Mouse (Mus musculus): ENCODE data around the gene Hgf. TPM values are rescaled to one million over a fixed set of nuclear protein-coding genes. Genes with fewer than 3 reads are reported as not detected.

Gene Hgf
- total RNA-seq (2021) = 1 to 10 TPM; 4.0 to 4.5 TPM
- long read RNA-seq, partial matches to known transcripts = 1 of 2 reads
- long read RNA-seq, other reads (novel, unspliced or antisense) = 1 of 2 reads

- DNase-seq (ENCODE audit: low spot score in 2 of 2) = peak; percentile 23 to 48
These were observed at the start of gene Hgf for GRCm38 (mm10) chr5:16553304-16554047. TSS of gene Hgf (plus strand) at chr5:16553495.

DNA sequence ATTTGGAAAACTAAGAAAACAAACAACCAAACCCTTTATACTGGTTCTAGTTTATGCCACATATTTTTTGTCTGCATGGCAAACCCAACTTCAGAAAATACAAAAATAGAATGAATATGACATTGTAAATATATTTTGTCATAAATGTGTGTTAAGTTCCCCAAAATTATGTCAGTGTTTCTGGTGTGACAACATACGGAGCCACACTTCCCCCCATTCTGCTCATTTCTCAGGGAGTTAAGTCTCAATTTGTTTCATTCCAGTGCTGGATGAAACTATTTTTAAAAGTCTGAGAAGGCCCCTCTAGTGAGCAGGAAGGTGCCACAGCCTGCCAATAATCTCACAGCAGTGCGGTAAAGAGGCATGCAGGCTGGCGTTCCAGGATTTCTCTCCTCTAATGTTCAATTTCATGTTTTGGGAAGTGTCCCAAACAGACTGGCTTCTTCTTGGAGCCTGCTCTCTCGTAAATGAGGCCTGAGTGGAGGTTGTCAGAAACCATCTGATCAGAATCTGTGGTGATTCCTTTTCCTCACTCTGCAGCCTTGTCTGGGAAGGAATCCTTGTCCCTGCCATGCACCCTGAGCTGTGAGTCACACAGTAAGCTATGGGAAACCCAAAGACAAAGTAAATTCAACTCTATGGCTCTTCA lies 46.5 kb upstream of the Hgf start:
- DNase-seq (ENCODE audit: low spot score in 2 of 2) = no peak

GRCm38 (mm10) chr5:16531619-16532277 lies 21.5 kb upstream of the Hgf start:
- no peak for DNase-seq (ENCODE audit: low spot score in 2 of 2)

GRCm38 (mm10) chr5:16538067-16538466 lies 15.2 kb upstream of the Hgf start:
- DNase-seq (ENCODE audit: low spot score in 2 of 2) = no peak

- no peak for DNase-seq (ENCODE audit: low spot score in 2 of 2)
These were observed 11.7 kb upstream of the Hgf start for GRCm38 (mm10) chr5:16541561-16542116.

DNA sequence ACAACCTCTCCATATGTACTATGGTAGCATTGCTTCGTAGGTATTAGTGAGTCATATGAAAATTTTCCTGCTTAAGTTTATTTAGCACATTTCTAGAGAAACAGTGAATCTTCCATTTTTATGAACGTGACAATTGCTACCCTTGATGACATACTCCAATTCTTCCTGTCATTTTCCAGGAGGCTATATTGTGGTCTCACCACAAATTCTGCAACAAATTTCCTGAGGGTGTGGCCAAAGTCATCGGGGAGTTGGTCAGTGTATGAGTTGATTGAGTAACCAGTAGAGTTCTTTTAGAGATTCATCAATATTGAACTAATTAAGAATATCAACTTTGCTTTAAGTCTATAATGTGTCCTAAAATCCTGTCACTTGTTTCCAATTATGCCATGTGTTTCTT lies 5.8 kb upstream of the Hgf start:
- no peak for DNase-seq (ENCODE audit: low spot score in 2 of 2)

DNA sequence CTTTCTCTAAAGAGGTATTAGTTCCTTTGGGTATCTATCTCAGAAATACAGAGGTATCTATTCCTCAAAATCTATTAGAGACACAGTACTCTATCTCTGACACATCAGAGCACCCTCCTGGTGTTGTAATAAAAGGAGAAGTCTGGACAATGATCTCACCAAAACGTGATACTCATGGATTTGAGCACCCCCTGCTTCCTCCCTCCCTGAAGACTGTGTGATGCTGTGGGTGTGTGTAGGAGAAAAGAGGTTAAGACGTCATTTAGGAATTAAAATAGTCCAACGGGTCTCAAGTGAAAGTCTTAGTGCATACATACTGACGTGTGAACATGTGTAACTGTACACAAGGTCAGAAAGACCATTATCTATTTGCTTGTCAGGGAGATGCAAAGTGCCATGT lies 648 bp upstream of the Hgf start:
- no peak for DNase-seq (ENCODE audit: low spot score in 2 of 2)

GRCm38 (mm10) chr5:16560247-16560646 lies 7.0 kb downstream of the Hgf start:
- no peak for DNase-seq (ENCODE audit: low spot score in 2 of 2)

GRCm38 (mm10) chr5:16568997-16569396 lies 15.7 kb downstream of the Hgf start:
- DNase-seq (ENCODE audit: low spot score in 2 of 2) = no peak

DNA sequence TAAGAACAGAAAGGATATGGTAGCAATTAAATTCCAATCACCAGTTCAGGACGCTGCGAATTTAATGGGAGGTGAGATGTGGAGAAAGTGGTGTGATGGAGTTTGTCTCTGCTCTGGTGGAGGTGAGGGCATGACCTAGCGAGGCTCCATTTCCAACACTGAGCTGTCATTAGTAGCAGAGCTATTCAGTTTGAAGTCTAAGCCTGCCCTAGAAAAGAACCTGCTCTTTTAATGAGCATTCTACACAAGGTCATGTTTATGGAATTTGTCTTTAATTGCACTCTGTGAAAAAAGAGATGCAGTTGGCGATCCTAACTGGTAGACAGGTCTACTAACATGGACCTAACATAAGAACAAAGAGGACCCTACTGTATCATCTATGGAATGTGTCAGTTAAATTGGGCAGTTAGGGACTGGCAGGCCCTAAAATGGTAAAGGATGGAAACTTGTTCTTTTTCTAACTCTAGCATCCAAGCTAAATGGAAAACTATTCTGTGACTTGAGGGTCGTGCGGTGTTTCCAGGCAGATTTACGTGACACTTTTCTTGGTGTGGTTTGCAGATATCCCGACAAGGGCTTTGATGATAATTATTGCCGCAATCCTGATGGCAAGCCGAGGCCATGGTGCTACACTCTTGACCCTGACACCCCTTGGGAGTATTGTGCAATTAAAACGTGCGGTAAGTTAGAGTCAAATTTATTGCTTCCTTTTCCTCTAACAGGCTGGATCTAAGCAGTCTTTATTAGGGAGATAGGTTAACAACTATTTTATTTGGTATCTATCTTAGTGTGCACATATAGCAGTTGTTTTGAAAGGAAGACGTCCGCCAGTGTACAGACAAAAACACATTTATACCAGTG lies 24.8 kb downstream of the Hgf start:
- no peak for DNase-seq (ENCODE audit: low spot score in 2 of 2)

- DNase-seq (ENCODE audit: low spot score in 2 of 2) = no peak
These were observed 42.4 kb downstream of the Hgf start for GRCm38 (mm10) chr5:16595699-16596098.

GRCm38 (mm10) chr5:16597996-16598395 lies 44.7 kb downstream of the Hgf start:
- no peak for DNase-seq (ENCODE audit: low spot score in 2 of 2)

DNA sequence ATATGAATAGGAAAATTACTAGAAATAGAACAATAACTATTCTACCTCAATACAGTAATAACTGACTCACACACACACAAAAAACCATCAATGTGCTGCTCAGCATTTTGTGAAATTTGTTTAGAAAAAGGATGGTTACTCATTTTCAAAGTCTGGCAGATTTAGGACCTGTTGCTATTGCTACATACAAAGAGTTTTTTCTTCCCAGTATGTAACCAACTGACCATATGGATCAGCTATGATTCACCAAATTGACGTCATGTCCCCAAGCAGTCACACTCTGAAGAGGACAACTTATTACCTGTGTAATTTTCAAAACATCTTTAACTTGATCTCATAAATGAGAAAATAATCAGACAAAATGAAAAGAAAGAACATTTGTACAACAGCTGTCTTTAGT lies 48.2 kb downstream of the Hgf start:
- DNase-seq (ENCODE audit: low spot score in 2 of 2) = no peak

DNA sequence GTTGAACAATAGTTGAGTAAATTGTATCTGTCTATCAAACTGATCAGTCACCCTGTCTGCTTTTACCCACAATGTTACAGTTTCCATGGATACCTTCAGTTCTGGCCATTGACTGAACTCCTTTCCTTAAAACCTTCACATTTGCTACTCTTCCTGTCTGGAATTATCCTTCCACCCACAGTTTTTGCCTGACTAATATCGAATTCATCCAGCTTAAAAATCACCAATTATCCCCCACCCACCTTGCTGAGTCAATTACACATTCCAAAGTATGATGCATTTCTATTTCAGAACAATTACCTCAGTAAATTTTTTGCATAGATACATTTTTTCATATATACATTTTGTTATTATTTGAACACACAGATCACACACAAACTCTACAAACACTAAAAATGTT lies 79.7 kb downstream of the Hgf start:
- DNase-seq (ENCODE audit: low spot score in 2 of 2) = no peak

DNA sequence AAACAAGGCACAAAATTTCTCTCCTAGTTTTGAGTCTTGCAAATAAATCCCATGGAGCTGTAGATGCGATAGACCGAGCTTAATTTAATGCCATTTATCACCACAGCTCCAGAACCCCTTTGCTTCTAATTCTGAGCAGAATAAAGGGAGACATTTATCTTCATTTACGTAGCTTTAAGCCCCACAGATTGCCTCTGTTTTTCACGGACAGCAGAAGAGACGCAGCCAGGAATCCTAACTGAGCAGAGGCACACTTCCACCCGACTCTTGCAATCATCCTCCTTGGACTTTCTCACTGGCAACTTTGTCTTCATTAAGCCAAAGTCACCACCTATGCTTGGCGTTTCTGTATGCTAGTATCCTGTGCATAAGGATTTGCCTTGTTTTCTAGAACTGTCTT lies 93.1 kb downstream of the Hgf start:
- no peak for DNase-seq (ENCODE audit: low spot score in 2 of 2)

GRCm38 (mm10) chr5:16647701-16648100 lies 94.4 kb downstream of the Hgf start:
- DNase-seq (ENCODE audit: low spot score in 2 of 2) = no peak

DNA sequence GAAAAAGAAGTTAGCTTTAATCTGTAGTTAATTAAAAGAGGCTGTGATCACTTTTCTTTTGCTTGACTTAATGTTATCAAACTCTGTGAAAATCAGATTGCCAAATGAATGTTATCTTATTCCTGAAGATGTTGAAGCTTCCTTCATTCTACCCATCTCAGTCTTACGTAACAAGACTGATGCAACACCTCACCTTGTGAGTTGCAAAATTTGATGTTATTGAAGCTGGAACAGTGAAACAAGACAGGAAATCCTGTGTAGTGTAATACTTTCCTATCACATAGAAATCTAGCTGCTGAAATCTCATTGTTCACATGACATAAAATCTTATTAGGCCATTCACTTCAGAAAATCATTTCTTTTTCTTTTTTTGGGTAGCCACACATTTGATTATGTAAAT lies 96.9 kb downstream of the Hgf start:
- no peak for DNase-seq (ENCODE audit: low spot score in 2 of 2)

DNA sequence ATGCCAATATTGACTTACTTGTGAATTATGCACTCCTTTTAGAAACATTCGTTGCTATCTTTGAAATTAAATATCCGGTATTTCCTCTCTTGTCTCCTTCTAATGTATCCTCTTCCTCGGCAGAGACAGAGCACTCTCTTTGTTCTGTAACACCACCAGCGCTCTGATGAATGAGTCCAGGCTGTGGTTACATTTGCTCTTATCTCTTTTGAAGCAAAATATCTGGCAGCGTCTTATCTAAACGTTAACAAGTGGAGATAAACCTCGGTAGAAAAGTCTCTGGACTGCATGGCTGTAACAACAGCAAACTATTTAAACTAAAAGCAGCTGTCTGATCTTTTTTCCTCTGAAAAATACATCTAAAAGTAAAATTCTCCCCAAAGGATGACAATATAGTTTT lies 100.7 kb downstream of the Hgf start:
- DNase-seq (ENCODE audit: low spot score in 2 of 2) = no peak

Data from layer of hippocampus, postnatal 10 days (tissue).